Comparison of ENCODE assay signal across 15 mouse cellular contexts in genomic region chr14:121359015-121359414, GRCm38 (mm10). TPM values are rescaled to one million over a fixed set of nuclear protein-coding genes. Genes with fewer than 3 reads are reported as not detected.
DNase-seq lines count a peak whose midpoint lies in the region; ATAC-seq and TF ChIP-seq lines count a peak whose summit lies in the region.
"Had no signal": no experiment of that assay in that cellular context is flagged by ENCODE, and none has a peak within 500 bp of the region (broad histone marks: within the 10 kb centered on the region; RNA-seq: fewer than 3 reads in every experiment).

No protein-coding gene starts in this region.

- TF ChIP-seq CTCF in intestine, postnatal 0 days (IDR thresholded peaks at IDR 0.05; ENCODE audit: low read depth) = no peak
- TF ChIP-seq CTCF in MEL (IDR thresholded peaks at IDR 0.05 in 2 of 3, conservative IDR thresholded peaks at IDR 0.05 in 1 of 3; ENCODE audit: control insufficient read depth in 1 of 3, insufficient read depth in 1 of 3, low read depth in 2 of 3, low read length in 3 of 3, poor library complexity in 1 of 3, severe bottlenecking in 1 of 3) = no peak

- no peak overlapping the region for H3K4me3 ChIP-seq in intestine, embryonic 14.5 days (ENCODE audit: low read depth, low read length)
- H3K4me3 ChIP-seq in intestine, postnatal 0 days (ENCODE audit: low read depth, low read length) = no peak overlapping the region
- peak overlapping the region in 1 of 2 experiments; percentile 2; a peak in 1 of 4 replicates for H3K4me3 ChIP-seq in MEL (ENCODE audit: control insufficient read depth in 1 of 2, insufficient read depth in 1 of 2, low read depth in 2 of 2, low read length in 2 of 2)
- H3K4me3 ChIP-seq in liver, embryonic 15.5 days (replicated peaks) = 0 out of 2 replicates have a peak overlapping the region, but pooled peaks have one; percentile 0
- no peak overlapping the region for H3K4me3 ChIP-seq in hindbrain, embryonic 16.5 days (ENCODE audit: low read length)
- no peak overlapping the region for H3K4me3 ChIP-seq in midbrain, embryonic 13.5 days (replicated peaks)
- H3K4me3 ChIP-seq: hindbrain, embryonic 12.5 days had no signal

- ATAC-seq in intestine, embryonic 14.5 days (replicated peaks; ENCODE audit: low FRiP score, low TSS enrichment, low read depth) = no peak
- no peak for ATAC-seq in intestine, postnatal 0 days
- ATAC-seq in liver, embryonic 15.5 days (ENCODE audit: insufficient read depth) = no peak
- no peak for ATAC-seq in hindbrain, embryonic 16.5 days
- no peak for ATAC-seq in midbrain, embryonic 13.5 days
- ATAC-seq: forebrain, embryonic 16.5 days had no signal

- peak; percentile 41 for DNase-seq in embryo, embryonic 10 days (ENCODE audit: low spot score)
- DNase-seq in embryo, embryonic 9.5 days (ENCODE audit: extremely low spot score) = no peak
- no peak for DNase-seq in intestine, embryonic 14.5 days (ENCODE audit: low spot score)
- DNase-seq in MEL (ENCODE audit: low read depth, low spot score) = peak; percentile 75
- DNase-seq: adrenal gland, adult 2 months; cerebellum, adult 11 months; gastrocnemius, postnatal 10 days; kidney, adult 2 months had no signal

- H3K79me2 ChIP-seq in MEL (ENCODE audit: control insufficient read depth, insufficient read depth, low read length, poor library complexity) = peaks cover 63% of the 10 kb centered on the region

- peaks cover 52% of the 10 kb centered on the region for H3K4me1 ChIP-seq in intestine, embryonic 14.5 days (replicated peaks; ENCODE audit: control insufficient read depth, insufficient read depth, low read length)
- peaks cover 18% of the 10 kb centered on the region for H3K4me1 ChIP-seq in intestine, postnatal 0 days (replicated peaks; ENCODE audit: control insufficient read depth, insufficient read depth, low read length)
- H3K4me1 ChIP-seq in MEL (ENCODE audit: control insufficient read depth in 1 of 2, insufficient read depth in 2 of 2, low read length in 2 of 2) = peaks cover 43 to 75% of the 10 kb centered on the region in 2 experiments
- H3K4me1 ChIP-seq in liver, embryonic 15.5 days (replicated peaks) = peaks cover 99% of the 10 kb centered on the region
- peaks cover 3% of the 10 kb centered on the region for H3K4me1 ChIP-seq in hindbrain, embryonic 16.5 days (ENCODE audit: control insufficient read depth, insufficient read depth, low read depth, low read length)
- peaks cover 24% of the 10 kb centered on the region for H3K4me1 ChIP-seq in midbrain, embryonic 13.5 days (replicated peaks)

- peak overlapping the region; percentile 16; the same call in 1 of the 2 replicates for H3K27ac ChIP-seq in intestine, embryonic 14.5 days (ENCODE audit: low read depth)
- H3K27ac ChIP-seq in intestine, postnatal 0 days (ENCODE audit: low read depth, low read length) = no peak overlapping the region
- H3K27ac ChIP-seq in MEL (ENCODE audit: control insufficient read depth, low read depth, low read length) = peak overlapping the region; percentile 94
- peak overlapping the region; percentile 89 for H3K27ac ChIP-seq in liver, embryonic 15.5 days (replicated peaks)
- H3K27ac ChIP-seq in hindbrain, embryonic 16.5 days (ENCODE audit: low read depth, low read length) = no peak overlapping the region
- H3K27ac ChIP-seq in midbrain, embryonic 13.5 days = no peak overlapping the region
- H3K27ac ChIP-seq: hindbrain, embryonic 12.5 days had no signal

- WGBS in intestine, embryonic 14.5 days = 30% methylated on average over 3 of the region's 3 CpGs
- WGBS in intestine, postnatal 0 days = 29% methylated on average over 3 of the region's 3 CpGs
- 27% methylated on average over 3 of the region's 3 CpGs for WGBS in liver, embryonic 15.5 days (ENCODE audit: insufficient replicate concordance)
- 55% methylated on average over 3 of the region's 3 CpGs for WGBS in hindbrain, embryonic 16.5 days
- 52% methylated on average over 3 of the region's 3 CpGs for whole genome bisulfite sequencing in midbrain, embryonic 13.5 days

- no peak; a peak in 2 of 4 replicates for TF ChIP-seq EP300 in MEL (IDR thresholded peaks at IDR 0.05; ENCODE audit: low read depth in 1 of 2, low read length in 2 of 2)

- no peak overlapping the region for H3K9ac ChIP-seq in intestine, embryonic 14.5 days (ENCODE audit: low read length)
- no peak overlapping the region for H3K9ac ChIP-seq in intestine, postnatal 0 days (ENCODE audit: low read depth, low read length)
- H3K9ac ChIP-seq in MEL (ENCODE audit: control insufficient read depth, low read depth, low read length, poor library complexity, severe bottlenecking) = peak overlapping the region; percentile 25
- H3K9ac ChIP-seq in liver, embryonic 15.5 days = no peak overlapping the region
- H3K9ac ChIP-seq in hindbrain, embryonic 16.5 days (ENCODE audit: low read depth, low read length) = no peak overlapping the region
- no peak overlapping the region for H3K9ac ChIP-seq in midbrain, embryonic 13.5 days (replicated peaks)
- H3K9ac ChIP-seq: hindbrain, embryonic 12.5 days had no signal

- no peaks in the 10 kb centered on the region for H3K27me3 ChIP-seq in intestine, embryonic 14.5 days (replicated peaks; ENCODE audit: control insufficient read depth, insufficient read depth, low read length)
- no peaks in the 10 kb centered on the region for H3K27me3 ChIP-seq in intestine, postnatal 0 days (replicated peaks; ENCODE audit: control insufficient read depth, insufficient read depth, low read length)
- no peaks in the 10 kb centered on the region for H3K27me3 ChIP-seq in MEL (ENCODE audit: control insufficient read depth in 1 of 2, insufficient read depth in 2 of 2, low read length in 2 of 2)
- no peaks in the 10 kb centered on the region for H3K27me3 ChIP-seq in liver, embryonic 15.5 days
- no peaks in the 10 kb centered on the region for H3K27me3 ChIP-seq in hindbrain, embryonic 16.5 days (replicated peaks; ENCODE audit: control insufficient read depth, insufficient read depth, low read length)
- no peaks in the 10 kb centered on the region for H3K27me3 ChIP-seq in midbrain, embryonic 13.5 days
- H3K27me3 ChIP-seq: hindbrain, embryonic 12.5 days had no signal

- no peak for TF ChIP-seq POLR2A in MEL (IDR thresholded peaks at IDR 0.05; ENCODE audit: control insufficient read depth in 1 of 2, insufficient read depth in 1 of 2, low read depth in 1 of 2, low read length in 2 of 2, poor library complexity in 1 of 2)

- peaks cover under 1% of the 10 kb centered on the region; the same call in 1 of the 2 replicates for H3K9me3 ChIP-seq in intestine, embryonic 14.5 days (ENCODE audit: control insufficient read depth, low read length)
- no peaks in the 10 kb centered on the region for H3K9me3 ChIP-seq in intestine, postnatal 0 days (ENCODE audit: control insufficient read depth)
- no peaks in the 10 kb centered on the region for H3K9me3 ChIP-seq in MEL (replicated peaks; ENCODE audit: insufficient read depth, low read length)
- H3K9me3 ChIP-seq in liver, embryonic 15.5 days (replicated peaks) = no peaks in the 10 kb centered on the region
- no peaks in the 10 kb centered on the region for H3K9me3 ChIP-seq in hindbrain, embryonic 16.5 days (ENCODE audit: control insufficient read depth, low read length)
- no peaks in the 10 kb centered on the region for H3K9me3 ChIP-seq in midbrain, embryonic 13.5 days

- TF ChIP-seq RAD21 in MEL (IDR thresholded peaks at IDR 0.05; ENCODE audit: low read depth, low read length) = no peak

- H3K4me2 ChIP-seq in intestine, embryonic 14.5 days (ENCODE audit: low read length) = no peak overlapping the region
- H3K4me2 ChIP-seq in intestine, postnatal 0 days (replicated peaks; ENCODE audit: low read depth) = no peak overlapping the region
- peak overlapping the region; percentile 42 for H3K4me2 ChIP-seq in liver, embryonic 15.5 days
- H3K4me2 ChIP-seq in hindbrain, embryonic 16.5 days (ENCODE audit: low read length) = no peak overlapping the region
- no peak overlapping the region for H3K4me2 ChIP-seq in midbrain, embryonic 13.5 days (replicated peaks)
- H3K4me2 ChIP-seq: hindbrain, embryonic 12.5 days; midbrain, embryonic 11.5 days had no signal

- H3K36me3 ChIP-seq in intestine, embryonic 14.5 days (ENCODE audit: control insufficient read depth, insufficient read depth, low read length) = no peaks in the 10 kb centered on the region
- H3K36me3 ChIP-seq in intestine, postnatal 0 days (ENCODE audit: control insufficient read depth, insufficient read depth) = no peaks in the 10 kb centered on the region
- peaks cover 0 to 73% of the 10 kb centered on the region in 2 experiments; a peak in 3 of 4 replicates for H3K36me3 ChIP-seq in MEL (ENCODE audit: control insufficient read depth in 1 of 2, insufficient read depth in 2 of 2, low read length in 2 of 2)
- H3K36me3 ChIP-seq in liver, embryonic 15.5 days (replicated peaks) = peaks cover 24% of the 10 kb centered on the region; the same call in 1 of the 2 replicates
- no peaks in the 10 kb centered on the region for H3K36me3 ChIP-seq in hindbrain, embryonic 16.5 days (ENCODE audit: control insufficient read depth, insufficient read depth, low read length)
- peaks cover 6% of the 10 kb centered on the region; the same call in 1 of the 2 replicates for H3K36me3 ChIP-seq in midbrain, embryonic 13.5 days

TF ChIP-seq in MEL, 35 proteins besides CTCF, POLR2A, EP300 and RAD21 (continues in another document):
- TF ChIP-seq CHD2 (IDR thresholded peaks at IDR 0.05; ENCODE audit: low read length) (no peak), ELF1 (IDR thresholded peaks at IDR 0.05; ENCODE audit: low read depth, low read length) (no peak), TCF12 (IDR thresholded peaks at IDR 0.05; ENCODE audit: low read depth, low read length) (no peak), ZNF384 (IDR thresholded peaks at IDR 0.05; ENCODE audit: low read depth, low read length) (no peak), USF2 (IDR thresholded peaks at IDR 0.05; ENCODE audit: borderline replicate concordance in 1 of 2, insufficient read depth in 1 of 2, low read depth in 1 of 2, low read length in 2 of 2) (no peak), ZMIZ1 (IDR thresholded peaks at IDR 0.05; ENCODE audit: low read depth, low read length) (no peak), MYC (IDR thresholded peaks at IDR 0.05; ENCODE audit: low read depth, low read length) (peak; percentile 92), MAZ (IDR thresholded peaks at IDR 0.05; ENCODE audit: low read depth, low read length) (peak; percentile 34; the same call in 1 of the 2 replicates), CHD1 (IDR thresholded peaks at IDR 0.05; ENCODE audit: low read depth, low read length) (peak; percentile 84; the same call in 1 of the 2 replicates)

RNA-seq across cellular contexts. Expression of gene Stk24, which starts 20.8 kb away (rescaled TPM):
- 49.3 and 51.6 TPM in 2 replicates for polyA plus RNA-seq in intestine, embryonic 14.5 days (2014; fragmentation: Nextera tagmentation; extraction: Ambion mirVana)
- 39.2 and 40.7 TPM in 2 replicates for polyA plus RNA-seq in intestine, postnatal 0 days (2015; fragmentation: Nextera tagmentation; extraction: Ambion mirVana)
- 60.5 and 62.5 TPM in 2 replicates for total RNA-seq in MEL (2012; rRNA removed)
- 10 to 100 TPM in 1 of 2 experiments, not detected in 1; 79.3 TPM for polyA plus RNA-seq in MEL (2012; ENCODE audit: insufficient read depth in 1 of 2, insufficient read length in 2 of 2, low read depth in 1 of 2, low replicate concordance in 2 of 2, missing spikeins in 1 of 2)
- 27.0 and 29.3 TPM in 2 replicates for polyA plus RNA-seq in liver, embryonic 15.5 days (2015; fragmentation: Nextera tagmentation; extraction: Ambion mirVana)
- polyA plus RNA-seq in hindbrain, embryonic 16.5 days (2015; fragmentation: Nextera tagmentation; extraction: Ambion mirVana) = 14.6 and 18.5 TPM in 2 replicates
- polyA plus RNA-seq in midbrain, embryonic 13.5 days (2015; fragmentation: Nextera tagmentation; extraction: Ambion mirVana) = 20.9 and 21.2 TPM in 2 replicates

Comparison
In these comparisons a context has a peak if more than half of its experiments do, and no peak if none do; other contexts are left out.
1. DNase-seq: peak in embryo, embryonic 10 days (single experiment) and MEL (single experiment); none in embryo, embryonic 9.5 days (single experiment) and intestine, embryonic 14.5 days (single experiment).
2. H3K27ac ChIP-seq: peak in intestine, embryonic 14.5 days (single experiment), MEL (single experiment) and liver, embryonic 15.5 days (single experiment); none in intestine, postnatal 0 days (single experiment), hindbrain, embryonic 16.5 days (single experiment) and midbrain, embryonic 13.5 days (single experiment).